Mouse (Mus musculus): ENCODE measurements at regions not wholly inside any gene's neighbourhood (a gene's known extent, or its start where the extent isn't known, plus 50 kb on each side); places are given as distances from the start of the nearest gene placed in this dataset.
A peak's percentile ranks its signal among the peaks of the same experiment; 100 is the strongest.

- no peak for DNase-seq
Observed at GRCm38 (mm10) chr8:10866696-10867395, 141.4 kb downstream of the Irs2 start.

DNA sequence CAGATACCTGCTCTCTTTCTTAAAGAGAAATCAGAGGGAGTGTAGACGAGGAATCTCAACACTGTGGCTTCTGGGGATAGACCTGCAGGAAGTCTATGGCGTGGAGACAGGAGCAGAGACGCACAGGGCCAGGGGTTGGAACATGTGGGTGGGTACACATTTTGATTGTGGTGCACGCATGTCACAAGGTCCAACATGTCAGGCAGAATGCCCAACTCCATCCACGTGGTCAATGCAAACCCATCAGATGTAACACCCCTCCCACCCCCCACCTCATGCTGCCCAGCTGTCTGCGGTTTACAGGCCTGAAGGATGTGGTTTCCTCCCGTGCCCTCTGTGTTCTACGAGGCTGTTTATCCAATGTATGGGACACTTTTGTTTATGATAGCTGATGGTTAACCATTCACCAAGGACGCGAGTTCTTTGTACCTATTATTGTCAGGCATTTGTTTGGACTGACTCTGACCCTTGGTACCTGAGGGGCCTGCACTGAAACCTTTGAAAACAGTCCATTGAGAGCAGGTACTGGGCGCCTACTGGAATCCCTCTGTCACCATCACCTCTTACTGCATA, 142.2 kb downstream of the Irs2 start:
- peak; percentile 16 to 46 for DNase-seq

DNA sequence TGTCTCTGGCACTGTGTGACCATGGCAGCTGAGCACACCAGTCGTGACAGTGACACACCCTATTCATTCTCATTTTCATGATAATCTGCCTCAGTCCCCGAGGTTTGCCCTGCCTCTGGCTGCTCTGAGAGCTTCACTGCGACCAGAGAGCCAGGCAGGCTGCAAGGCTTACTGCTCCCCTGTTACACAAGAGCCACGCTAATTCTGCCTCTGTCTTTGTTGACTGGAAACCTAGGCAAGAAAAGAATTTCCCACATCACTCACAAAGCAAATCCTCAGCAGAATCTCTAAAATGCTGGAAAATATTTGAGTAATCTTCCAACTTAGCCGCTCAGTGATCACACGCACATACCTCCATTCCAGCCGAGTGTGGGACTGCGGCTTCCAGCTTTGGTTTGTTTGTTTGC, 142.8 kb downstream of the Irs2 start:
- DNase-seq, result peak in 1 of 2 experiments; percentile 47

DNA sequence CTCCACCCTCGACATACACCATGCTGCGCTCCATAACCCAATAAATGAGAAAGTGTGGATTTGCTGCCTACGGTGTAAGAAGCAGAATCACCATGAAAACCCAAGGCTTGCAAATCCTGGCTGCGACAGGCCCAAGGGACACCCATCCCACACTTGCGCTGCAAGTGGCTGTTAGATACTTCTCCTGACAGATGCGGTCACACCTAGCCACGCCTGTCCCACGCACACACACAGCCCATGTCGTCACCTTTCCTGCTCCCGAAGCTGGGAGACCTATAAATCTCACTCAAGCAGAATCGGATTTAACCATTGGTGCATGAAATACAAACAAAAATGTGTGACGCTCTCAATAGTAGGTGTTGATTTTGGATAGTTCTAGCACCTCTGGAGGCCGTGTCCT, 145.8 kb downstream of the Irs2 start:
- DNase-seq, result no peak

DNA sequence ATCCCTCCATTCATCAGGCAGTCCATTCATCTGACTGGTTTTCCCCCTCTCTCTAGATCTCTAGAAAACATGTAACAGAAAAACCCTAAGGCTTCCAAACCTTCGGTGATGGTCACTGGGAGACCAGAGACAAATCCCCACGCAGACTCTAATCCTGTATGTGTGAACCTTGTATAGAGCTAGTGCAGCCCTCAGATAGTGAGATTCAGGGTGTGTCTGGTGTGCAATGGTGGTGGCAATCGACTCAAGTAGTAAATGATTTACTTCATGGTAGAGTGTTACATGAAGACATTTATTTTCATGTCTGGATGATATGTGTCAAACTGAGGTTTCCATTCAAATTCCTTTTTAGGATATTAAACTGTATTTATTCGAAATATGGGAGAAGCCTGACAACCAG, 147.4 kb downstream of the Irs2 start:
- no peak for DNase-seq

- DNase-seq, result no peak
Observed at GRCm38 (mm10) chr8:10857874-10858273, 150.4 kb downstream of the Irs2 start.

DNA sequence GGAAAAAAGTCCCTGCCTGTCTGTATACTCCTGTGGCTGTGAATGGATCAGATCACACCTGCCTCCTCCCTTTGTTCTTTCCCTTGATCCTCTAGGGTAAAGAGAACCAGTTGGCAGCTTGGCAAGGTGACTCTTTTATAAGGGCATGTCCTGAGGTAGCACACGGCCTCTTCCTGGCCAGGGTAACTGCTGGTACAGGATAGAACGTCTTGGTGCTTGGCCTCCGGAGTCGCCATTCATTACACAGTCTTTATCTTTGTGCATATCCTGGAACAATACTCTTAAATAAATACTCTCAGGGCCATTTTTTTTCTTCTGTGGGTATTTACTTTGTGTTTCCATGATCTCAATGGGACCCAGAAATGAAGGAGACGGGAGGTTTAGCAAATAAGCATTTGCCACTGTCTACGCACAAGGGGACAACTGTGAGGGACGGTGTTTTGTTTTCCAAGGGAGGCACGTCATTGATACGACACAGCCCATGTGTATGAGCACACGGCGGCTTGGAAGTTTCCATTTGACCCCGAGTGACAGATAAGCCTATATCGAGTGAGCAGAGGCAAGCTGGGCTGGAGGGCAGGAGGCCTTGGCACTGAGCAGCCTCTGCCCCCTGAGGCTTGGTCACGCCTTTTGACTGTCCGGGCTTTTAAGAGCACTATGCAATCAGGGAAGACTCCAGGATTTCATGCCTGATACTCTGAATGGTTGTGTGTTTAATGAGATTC, 151.1 kb downstream of the Irs2 start:
- DNase-seq, result no peak

GRCm38 (mm10) chr8:10855696-10856095, 152.6 kb downstream of the Irs2 start:
- DNase-seq, result no peak

DNA sequence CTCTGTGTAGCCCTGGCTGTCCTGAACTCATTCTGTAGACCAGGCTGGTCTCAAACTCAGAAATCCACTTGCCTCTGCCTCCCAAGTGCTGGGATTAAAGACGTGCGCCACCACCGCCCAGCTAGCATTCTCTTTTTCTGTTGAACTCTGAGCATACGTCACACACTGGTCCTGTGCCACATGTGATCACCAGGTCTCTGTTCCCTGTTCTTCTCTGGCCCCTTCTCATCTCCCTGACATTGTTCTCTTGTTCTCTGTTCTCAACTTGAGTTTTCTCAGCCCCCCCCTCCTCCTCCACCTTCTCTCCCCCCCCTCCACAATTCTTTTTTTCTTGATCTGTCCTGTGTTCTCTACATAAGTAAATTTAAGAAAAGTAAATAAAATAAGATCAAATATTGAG, 153.1 kb downstream of the Irs2 start:
- no peak for DNase-seq

DNA sequence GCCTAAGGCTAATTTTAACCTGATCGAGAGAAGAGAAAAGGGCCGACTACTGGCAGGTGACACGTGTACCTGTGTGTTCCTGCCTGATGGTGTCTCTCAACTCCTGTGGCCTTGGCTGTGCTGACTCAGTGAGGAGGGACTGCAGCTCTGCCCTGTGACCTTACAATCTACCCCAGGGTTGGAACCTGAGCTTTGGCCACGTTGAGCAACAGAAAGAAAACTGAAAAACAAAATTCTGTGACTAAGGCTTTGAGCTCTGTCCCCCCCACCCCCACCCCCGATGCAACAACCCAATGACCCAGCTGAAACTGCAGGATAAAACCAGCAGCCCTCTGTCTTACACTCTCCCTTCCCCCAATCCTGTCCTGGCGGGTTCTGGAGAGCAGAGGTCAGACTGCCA, 153.7 kb downstream of the Irs2 start:
- DNase-seq, result no peak

DNA sequence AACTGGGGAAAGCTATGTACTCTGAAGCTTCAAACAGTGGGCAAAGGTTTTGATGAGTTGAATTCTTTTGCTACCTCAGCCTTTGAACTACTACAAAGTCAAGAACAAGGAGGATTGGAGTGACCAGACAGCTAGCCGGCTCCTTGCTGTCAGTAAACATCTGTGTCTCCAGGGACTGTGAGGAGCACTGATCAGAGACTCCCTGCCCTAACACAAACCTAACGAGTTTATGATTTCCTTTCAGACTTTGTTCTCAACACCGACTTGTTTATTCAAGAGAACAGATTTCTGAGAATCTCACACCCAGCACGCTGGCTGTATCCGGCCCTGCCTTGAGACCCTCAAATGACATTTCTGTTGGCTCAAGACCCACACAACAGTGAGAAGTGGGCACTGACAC, 154.4 kb downstream of the Irs2 start:
- DNase-seq, result no peak

DNA sequence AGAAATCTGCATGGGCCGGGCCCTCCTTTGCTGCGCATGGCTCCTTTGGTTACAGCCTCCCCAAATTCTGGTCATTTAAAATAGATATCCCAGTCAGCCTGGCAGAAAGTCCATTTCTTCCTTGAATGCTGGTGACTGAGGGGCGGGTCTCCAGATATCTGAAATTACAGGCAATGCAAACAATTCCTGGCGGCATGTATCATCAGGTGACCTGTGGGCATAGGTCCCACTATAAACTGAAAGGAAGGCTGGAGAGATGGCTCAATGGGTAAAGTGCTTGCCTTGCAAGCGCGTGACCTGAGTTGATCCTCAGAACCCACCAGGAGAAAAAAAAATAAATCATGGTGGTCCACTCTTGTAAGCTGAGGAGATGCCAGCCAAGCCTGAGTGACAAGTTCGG, 158.3 kb downstream of the Irs2 start:
- no peak for DNase-seq

DNA sequence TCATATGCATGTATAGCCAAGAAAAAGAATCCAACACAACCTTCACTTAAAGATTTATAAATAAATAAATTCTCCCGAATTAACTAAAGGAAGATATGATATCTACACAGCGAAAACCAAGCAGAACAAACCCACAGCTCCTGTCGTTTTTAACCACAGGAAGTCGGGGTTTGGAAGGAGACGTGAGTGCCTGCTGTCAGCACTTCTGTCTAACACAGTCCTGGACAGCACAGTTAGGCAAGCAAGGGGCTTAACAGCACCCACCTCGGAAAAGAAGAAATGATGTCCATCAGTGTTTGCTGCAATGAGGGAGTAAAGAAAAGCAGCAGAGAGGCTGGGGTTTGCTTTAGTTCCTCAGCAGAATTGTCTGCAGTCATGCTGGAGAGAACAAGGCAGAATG, 162.7 kb downstream of the Irs2 start:
- no peak for DNase-seq

DNA sequence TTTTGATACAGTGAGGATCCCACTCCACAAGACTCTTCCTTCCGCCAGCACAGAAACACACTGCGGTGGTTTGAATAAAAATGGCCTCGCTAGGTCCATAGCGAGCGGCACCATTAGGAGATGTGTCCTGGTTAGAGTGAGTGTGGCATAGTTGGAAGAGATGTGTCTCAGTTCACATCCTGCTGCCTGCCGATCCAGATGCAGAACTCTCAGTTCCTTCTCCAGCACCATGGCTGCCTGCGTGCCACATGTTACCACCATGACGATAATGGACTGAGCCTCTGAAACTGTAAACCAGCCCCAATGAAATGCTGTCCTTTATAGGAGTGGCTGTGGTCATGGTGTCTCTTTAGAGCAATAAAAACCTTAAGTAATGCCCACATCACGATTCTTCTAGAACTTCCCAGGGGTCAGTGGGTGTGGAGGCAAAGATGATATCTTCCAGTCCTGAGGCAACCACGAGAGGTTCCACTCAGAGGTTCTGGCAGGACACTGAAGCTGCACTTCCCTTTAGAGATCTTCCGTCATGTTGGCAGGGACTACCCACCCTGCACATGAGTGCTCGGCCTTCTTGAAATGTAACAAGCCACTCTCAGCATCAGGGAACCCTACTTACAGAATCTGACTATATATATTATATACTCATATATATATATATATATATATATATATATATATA, 167.3 kb downstream of the Irs2 start:
- no peak for DNase-seq

GRCm38 (mm10) chr8:10840044-10840443, 168.2 kb downstream of the Irs2 start:
- no peak for DNase-seq

DNA sequence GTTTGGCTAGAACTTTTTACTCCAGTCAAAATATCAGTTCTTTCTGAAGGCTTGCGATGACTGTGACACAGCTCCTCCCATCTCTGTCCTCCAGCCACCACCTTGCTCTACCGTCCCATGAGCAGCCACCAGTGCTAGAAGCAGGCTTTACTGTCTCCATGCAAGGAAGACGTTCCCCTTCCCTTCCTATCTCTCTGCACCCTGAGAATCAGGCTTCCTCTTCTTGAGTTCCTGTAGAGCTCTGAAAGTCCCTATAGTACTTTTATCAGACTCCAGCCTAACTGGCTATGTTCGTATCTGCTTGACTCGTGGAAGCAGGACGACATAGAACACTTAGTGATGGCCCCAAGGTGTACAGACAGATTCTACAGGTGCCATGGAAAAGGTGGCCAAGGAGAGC, 173.2 kb downstream of the Irs2 start:
- no peak for DNase-seq

DNA sequence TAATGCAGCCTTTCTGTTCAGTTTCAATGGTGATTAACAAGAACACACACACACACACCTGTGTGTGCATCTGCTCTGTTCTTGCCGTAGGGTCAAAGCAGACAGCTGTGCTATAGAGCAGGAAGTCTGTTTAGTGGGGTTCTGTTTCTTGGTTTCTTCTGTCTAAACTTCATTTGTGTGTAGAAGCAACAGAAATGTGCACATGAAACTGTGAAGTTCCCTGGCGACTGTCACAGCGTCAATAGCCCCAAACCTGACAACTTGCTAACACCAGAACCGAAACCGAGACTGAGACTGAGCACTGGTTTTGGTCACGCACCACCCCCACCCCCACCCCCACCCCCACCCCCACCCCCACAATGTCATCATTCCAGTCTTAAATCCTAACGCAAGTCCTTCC, 176.4 kb downstream of the Irs2 start:
- DNase-seq, result no peak

DNA sequence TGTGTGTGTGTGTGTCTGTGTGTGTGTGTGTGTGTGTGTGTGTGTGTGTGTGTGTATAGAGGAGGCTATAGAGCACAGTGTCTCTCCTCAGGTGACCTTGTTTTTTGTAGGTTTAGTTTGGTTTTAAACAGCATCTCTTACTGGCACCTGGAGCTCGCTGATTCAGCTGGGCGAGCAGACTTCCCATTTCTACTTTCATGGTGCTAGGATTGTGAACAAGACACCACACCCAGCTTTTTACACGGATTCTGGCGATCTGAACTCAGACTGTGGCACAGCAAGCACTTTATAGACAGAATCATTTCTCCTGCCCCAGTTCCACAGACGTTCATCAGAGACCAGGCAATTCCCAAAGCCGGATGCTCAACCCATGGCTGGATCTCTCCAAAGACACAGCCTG, 177.0 kb downstream of the Irs2 start:
- DNase-seq, result no peak

DNA sequence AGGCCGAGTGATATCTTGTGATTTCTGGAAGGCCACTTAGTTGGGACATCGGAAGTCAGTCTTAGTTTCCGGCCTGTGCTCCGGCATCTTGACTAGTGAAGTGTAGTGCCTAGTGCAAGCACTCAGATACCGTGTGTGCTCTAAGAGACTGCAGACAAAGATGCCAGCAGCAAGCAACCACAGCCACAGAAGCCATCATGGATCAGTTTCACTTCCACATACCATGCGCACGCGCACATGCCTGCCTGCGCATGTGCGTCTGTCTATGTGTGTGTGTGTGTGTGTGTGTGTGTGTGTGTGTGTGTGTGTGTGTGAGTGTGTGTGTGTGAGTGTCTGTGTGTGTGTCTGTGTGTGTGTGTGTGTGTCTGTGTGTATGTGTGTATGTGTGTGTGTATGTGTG, 177.4 kb downstream of the Irs2 start:
- no peak for DNase-seq

DNA sequence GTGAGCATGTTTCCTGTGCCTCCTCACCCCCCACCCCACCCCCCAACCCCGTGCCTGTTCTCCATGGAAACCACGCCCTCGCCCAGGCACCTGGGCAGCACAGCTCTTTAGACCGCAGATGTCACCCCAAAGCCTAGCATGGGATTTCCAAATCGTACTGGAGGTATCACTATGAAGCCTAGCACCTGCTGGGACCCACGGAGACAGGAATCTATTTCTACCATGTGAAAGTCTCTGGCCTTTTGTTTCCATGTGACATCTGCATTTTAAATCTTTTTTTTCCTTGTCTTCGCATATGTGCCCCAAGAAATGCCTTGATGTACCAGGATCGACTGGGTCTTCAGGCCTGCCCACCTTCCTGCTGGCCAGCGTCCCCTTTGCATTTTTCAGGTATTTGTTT, 179.7 kb downstream of the Irs2 start:
- DNase-seq, result no peak

DNA sequence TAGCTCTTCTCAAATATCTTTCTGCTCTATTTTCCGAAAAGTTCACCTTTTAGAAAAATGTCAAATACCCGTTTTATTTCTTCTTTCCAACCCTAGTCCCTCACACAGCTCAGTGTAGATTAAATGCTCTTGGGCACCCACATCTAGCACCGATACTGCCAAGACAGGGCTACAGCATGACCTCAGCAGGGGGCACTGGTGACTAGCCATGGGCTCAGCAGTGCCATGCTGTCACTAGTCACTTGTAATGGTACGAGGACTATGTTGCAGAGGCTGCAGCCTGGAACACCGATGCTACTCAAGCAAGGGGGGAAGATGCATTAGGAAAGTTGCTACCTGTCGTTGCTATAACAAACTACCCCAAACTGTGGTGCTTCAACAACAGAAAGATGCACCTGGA, 180.7 kb downstream of the Irs2 start:
- peak; percentile 32 to 44 for DNase-seq

DNA sequence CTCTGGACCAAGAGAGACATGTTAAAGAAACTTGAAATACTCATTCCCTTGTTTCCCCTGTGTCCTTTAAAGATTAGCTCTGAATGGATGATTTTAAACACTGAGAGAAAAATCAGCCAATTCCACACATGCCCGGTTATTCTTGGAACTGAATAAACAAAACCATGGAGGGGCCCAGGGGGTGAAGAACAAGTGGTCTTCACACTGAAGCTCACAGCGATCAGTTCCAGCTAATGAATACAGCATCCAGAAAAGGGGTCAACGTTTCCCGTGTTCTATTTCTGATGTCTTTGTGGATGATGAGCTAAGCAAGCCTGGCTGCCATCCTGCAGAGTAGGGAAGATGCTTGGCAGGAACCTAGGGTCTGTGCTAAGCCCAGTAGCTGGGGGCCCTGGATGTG, 182.3 kb downstream of the Irs2 start:
- DNase-seq, result no peak

- DNase-seq, result no peak
Observed at GRCm38 (mm10) chr8:10825192-10825926, 182.9 kb downstream of the Irs2 start.

Data from kidney, postnatal 4 days (tissue).